In the genomic region with DNA sequence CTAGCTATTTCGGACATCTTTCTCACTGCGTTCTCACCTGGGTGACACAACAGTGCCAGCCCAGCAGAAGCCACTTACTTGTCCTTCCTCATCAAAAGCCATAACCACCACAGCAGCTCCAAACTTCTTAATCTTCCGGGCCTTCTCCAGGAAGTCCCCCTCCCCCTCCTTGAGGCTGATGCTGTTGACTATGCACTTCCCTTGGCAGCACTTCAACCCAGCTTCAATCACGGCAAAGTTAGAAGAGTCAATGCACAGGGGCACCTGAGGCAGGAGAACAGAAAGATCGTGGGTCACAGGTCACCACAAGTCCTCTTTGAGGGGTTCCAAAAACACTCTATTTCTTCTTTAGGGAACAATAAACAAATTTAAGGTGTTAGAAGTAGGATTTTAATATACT, we compare ENCODE assay signal across 8 mouse cellular contexts.
"Had no signal": no experiment of that assay in that cellular context is flagged by ENCODE, and none has a peak within 500 bp of the region (broad histone marks: within the 10 kb centered on the region; RNA-seq: fewer than 3 reads in every experiment).

No protein-coding gene starts in this region.

- H3K9ac ChIP-seq: limb, embryonic 13.5 days; liver, embryonic 14.5 days; midbrain, embryonic 13.5 days; neural tube, embryonic 15.5 days had no signal

- H3K27me3 ChIP-seq: limb, embryonic 13.5 days; midbrain, embryonic 13.5 days; neural tube, embryonic 15.5 days had no signal

- H3K4me2 ChIP-seq: limb, embryonic 13.5 days; midbrain, embryonic 13.5 days; neural tube, embryonic 15.5 days had no signal

- H3K4me3 ChIP-seq: limb, embryonic 13.5 days; midbrain, embryonic 13.5 days; neural tube, embryonic 15.5 days had no signal

- ATAC-seq: hindbrain, postnatal 0 days; midbrain, embryonic 13.5 days had no signal

- DNase-seq: left cerebral cortex, postnatal 4 days; thymus, adult 18-20 months; thymus, postnatal 14 days had no signal

- H3K4me1 ChIP-seq: limb, embryonic 13.5 days; midbrain, embryonic 13.5 days; neural tube, embryonic 15.5 days had no signal

- H3K9me3 ChIP-seq: limb, embryonic 13.5 days; midbrain, embryonic 13.5 days; neural tube, embryonic 15.5 days had no signal

- H3K27ac ChIP-seq: hindbrain, postnatal 0 days; limb, embryonic 13.5 days; liver, embryonic 14.5 days; midbrain, embryonic 13.5 days; neural tube, embryonic 15.5 days had no signal
